Mouse (Mus musculus): ENCODE data around the gene A730015C16Rik. TPM values are rescaled to one million over a fixed set of nuclear protein-coding genes. Genes with fewer than 3 reads are reported as not detected.
A peak's percentile ranks its signal among the peaks of the same experiment; 100 is the strongest.

Gene A730015C16Rik
- polyA plus RNA-seq (2015; fragmentation: Nextera tagmentation; extraction: Ambion mirVana) = 0.42 and 0.48 TPM in 2 replicates

GRCm38 (mm10) chr4:108848505-108848848 is at the start of gene A730015C16Rik:
Gene A730015C16Rik, minus strand, starts transcription at chr4:108848619.
- peak; percentile 21 for ATAC-seq
- 4% methylated on average over 20 of the region's 20 CpGs for WGBS
- H3K27me3 ChIP-seq (replicated peaks; ENCODE audit: control insufficient read depth, insufficient read depth, low read length) = no peaks in the 10 kb centered on the region
- H3K36me3 ChIP-seq (ENCODE audit: control insufficient read depth, insufficient read depth) = peaks cover 5% of the 10 kb centered on the region; the same call in 1 of the 2 replicates
- 0 out of 2 replicates have a peak, but pooled peaks cover 5% of the 10 kb centered on the region for H3K4me1 ChIP-seq (replicated peaks; ENCODE audit: control insufficient read depth, insufficient read depth, low read length)
- peak within 1 kb of the TSS; percentile 91 for H3K27ac ChIP-seq (ENCODE audit: low read depth, low read length)
- H3K9me3 ChIP-seq (ENCODE audit: control insufficient read depth) = no peaks in the 10 kb centered on the region
- H3K4me2 ChIP-seq (replicated peaks; ENCODE audit: low read depth) = peak within 1 kb of the TSS; percentile 92
- peak within 1 kb of the TSS; percentile 85 for H3K4me3 ChIP-seq (ENCODE audit: low read depth, low read length)
- TF ChIP-seq CTCF (IDR thresholded peaks at IDR 0.05; ENCODE audit: low read depth) = no peak
- peak within 1 kb of the TSS; percentile 77 for H3K9ac ChIP-seq (ENCODE audit: low read depth, low read length)

GRCm38 (mm10) chr4:108890876-108891275 is 42.5 kb upstream of the A730015C16Rik start:
- WGBS = 82% methylated on average over 6 of the region's 6 CpGs
- no peak overlapping the region for H3K9ac ChIP-seq (ENCODE audit: low read depth, low read length)
- H3K27ac ChIP-seq (ENCODE audit: low read depth, low read length) = no peak overlapping the region
- no peak for TF ChIP-seq CTCF (IDR thresholded peaks at IDR 0.05; ENCODE audit: low read depth)
- ATAC-seq = no peak
- no peaks in the 10 kb centered on the region for H3K27me3 ChIP-seq (replicated peaks; ENCODE audit: control insufficient read depth, insufficient read depth, low read length)
- H3K4me1 ChIP-seq (replicated peaks; ENCODE audit: control insufficient read depth, insufficient read depth, low read length) = no peaks in the 10 kb centered on the region
- no peak overlapping the region for H3K4me3 ChIP-seq (ENCODE audit: low read depth, low read length)
- H3K36me3 ChIP-seq (ENCODE audit: control insufficient read depth, insufficient read depth) = no peaks in the 10 kb centered on the region
- H3K4me2 ChIP-seq (replicated peaks; ENCODE audit: low read depth) = no peak overlapping the region
- H3K9me3 ChIP-seq (ENCODE audit: control insufficient read depth) = no peaks in the 10 kb centered on the region

- H3K4me2 ChIP-seq (replicated peaks; ENCODE audit: low read depth) = no peak overlapping the region
- H3K27me3 ChIP-seq (replicated peaks; ENCODE audit: control insufficient read depth, insufficient read depth, low read length) = no peaks in the 10 kb centered on the region
- whole genome bisulfite sequencing = 64% methylated on average over 4 of the region's 4 CpGs
- no peak for ATAC-seq
- no peaks in the 10 kb centered on the region for H3K9me3 ChIP-seq (ENCODE audit: control insufficient read depth)
- no peaks in the 10 kb centered on the region for H3K36me3 ChIP-seq (ENCODE audit: control insufficient read depth, insufficient read depth)
- no peak overlapping the region for H3K4me3 ChIP-seq (ENCODE audit: low read depth, low read length)
- no peak overlapping the region for H3K9ac ChIP-seq (ENCODE audit: low read depth, low read length)
- no peaks in the 10 kb centered on the region for H3K4me1 ChIP-seq (replicated peaks; ENCODE audit: control insufficient read depth, insufficient read depth, low read length)
- H3K27ac ChIP-seq (ENCODE audit: low read depth, low read length) = no peak overlapping the region
- no peak for TF ChIP-seq CTCF (IDR thresholded peaks at IDR 0.05; ENCODE audit: low read depth)
These were observed 39.0 kb upstream of the A730015C16Rik start for GRCm38 (mm10) chr4:108887456-108887855.

- no peaks in the 10 kb centered on the region for H3K36me3 ChIP-seq (ENCODE audit: control insufficient read depth, insufficient read depth)
- H3K9ac ChIP-seq (ENCODE audit: low read depth, low read length) = no peak overlapping the region
- TF ChIP-seq CTCF (IDR thresholded peaks at IDR 0.05; ENCODE audit: low read depth) = no peak
- no peak overlapping the region for H3K4me3 ChIP-seq (ENCODE audit: low read depth, low read length)
- 0 out of 2 replicates have a peak, but pooled peaks cover 3% of the 10 kb centered on the region for H3K27me3 ChIP-seq (replicated peaks; ENCODE audit: control insufficient read depth, insufficient read depth, low read length)
- no peaks in the 10 kb centered on the region for H3K9me3 ChIP-seq (ENCODE audit: control insufficient read depth)
- no peak overlapping the region for H3K27ac ChIP-seq (ENCODE audit: low read depth, low read length)
- no peak overlapping the region for H3K4me2 ChIP-seq (replicated peaks; ENCODE audit: low read depth)
- H3K4me1 ChIP-seq (replicated peaks; ENCODE audit: control insufficient read depth, insufficient read depth, low read length) = 0 out of 2 replicates have a peak, but pooled peaks cover 6% of the 10 kb centered on the region
- WGBS = 68% methylated on average over 13 of the region's 13 CpGs
- ATAC-seq = no peak
These were observed 35.4 kb upstream of the A730015C16Rik start for GRCm38 (mm10) chr4:108883815-108884214.

GRCm38 (mm10) chr4:108878963-108879822 is 30.8 kb upstream of the A730015C16Rik start, which contains the start of gene Rab3b:
Gene Rab3b, plus strand, starts transcription at chr4:108879063.
- peak within 1 kb of the TSS; percentile 93 for H3K4me2 ChIP-seq (replicated peaks; ENCODE audit: low read depth)
- TF ChIP-seq CTCF (IDR thresholded peaks at IDR 0.05; ENCODE audit: low read depth) = no peak
- no peak within 1 kb of the TSS for H3K27ac ChIP-seq (ENCODE audit: low read depth, low read length)
- H3K36me3 ChIP-seq (ENCODE audit: control insufficient read depth, insufficient read depth) = no peaks in the 10 kb centered on the region
- peaks cover 3% of the 10 kb centered on the region; the same call in 1 of the 2 replicates for H3K27me3 ChIP-seq (replicated peaks; ENCODE audit: control insufficient read depth, insufficient read depth, low read length)
- peak within 1 kb of the TSS; percentile 54 for H3K4me3 ChIP-seq (ENCODE audit: low read depth, low read length)
- ATAC-seq = peak; percentile 70
- no peaks in the 10 kb centered on the region for H3K9me3 ChIP-seq (ENCODE audit: control insufficient read depth)
- H3K9ac ChIP-seq (ENCODE audit: low read depth, low read length) = peak within 1 kb of the TSS; percentile 31
- 0 out of 2 replicates have a peak, but pooled peaks cover 6% of the 10 kb centered on the region for H3K4me1 ChIP-seq (replicated peaks; ENCODE audit: control insufficient read depth, insufficient read depth, low read length)
- under 1% methylated on average over 46 of the region's 46 CpGs for WGBS

- H3K4me3 ChIP-seq (ENCODE audit: low read depth, low read length) = no peak overlapping the region
- no peak overlapping the region for H3K9ac ChIP-seq (ENCODE audit: low read depth, low read length)
- H3K27me3 ChIP-seq (replicated peaks; ENCODE audit: control insufficient read depth, insufficient read depth, low read length) = peaks cover 3% of the 10 kb centered on the region; the same call in 1 of the 2 replicates
- H3K4me2 ChIP-seq (replicated peaks; ENCODE audit: low read depth) = no peak overlapping the region
- no peaks in the 10 kb centered on the region for H3K36me3 ChIP-seq (ENCODE audit: control insufficient read depth, insufficient read depth)
- no peak for TF ChIP-seq CTCF (IDR thresholded peaks at IDR 0.05; ENCODE audit: low read depth)
- H3K9me3 ChIP-seq (ENCODE audit: control insufficient read depth) = no peaks in the 10 kb centered on the region
- 0 out of 2 replicates have a peak, but pooled peaks cover 6% of the 10 kb centered on the region for H3K4me1 ChIP-seq (replicated peaks; ENCODE audit: control insufficient read depth, insufficient read depth, low read length)
- no peak overlapping the region for H3K27ac ChIP-seq (ENCODE audit: low read depth, low read length)
- 80% methylated on average over 6 of the region's 6 CpGs for WGBS
- no peak for ATAC-seq
These were observed 29.5 kb upstream of the A730015C16Rik start for GRCm38 (mm10) chr4:108877901-108878300.

Data from intestine, postnatal 0 days (tissue).